Mouse (Mus musculus) olfactory bulb, adult 2 months (tissue): Measurements from ENCODE around the gene 4933430I17Rik. TPM values are rescaled to one million over a fixed set of nuclear protein-coding genes. Genes with fewer than 3 reads are reported as not detected.
"Not testable (repeated sequence)": the region's sequence is repeated elsewhere in the genome, so short reads cannot be mapped to it uniquely, and the experiment has no call there.

Source experiments
- H3K27ac ChIP-seq: fragments of 200-500 bp; 2 replicates; pipeline ENCODE4 v1.5.1; 2012; ENCODE audit warnings: low read depth, low read length; ENCODE audit not compliant: insufficient read depth
- H3K4me1 ChIP-seq: fragments of 200-500 bp; 2 replicates; pipeline ENCODE4 v1.6.1; 2012; ENCODE audit warnings: low read length; ENCODE audit not compliant: control insufficient read depth, insufficient read depth
- H3K4me3 ChIP-seq: fragments of 200-500 bp; 2 replicates; pipeline ENCODE4 v1.5.1; 2012; ENCODE audit warnings: mild to moderate bottlenecking, low read depth, low read length, moderate library complexity; ENCODE audit not compliant: insufficient read depth
- CTCF ChIP-seq: fragments of 200-500 bp; IDR thresholded peaks from 2 replicates; pipeline ENCODE4 v1.5.1; 2012; ENCODE audit warnings: low read depth, mild to moderate bottlenecking, low read length, moderate library complexity; ENCODE audit not compliant: insufficient read depth
- POLR2A ChIP-seq: fragments of 200-500 bp; IDR thresholded peaks from 2 replicates; pipeline ENCODE4 v1.6.1; 2012; ENCODE audit warnings: mild to moderate bottlenecking, low read depth, low read length, moderate library complexity; ENCODE audit not compliant: insufficient read depth
- WGBS: fragments of 180-500 bp; shearing (Covaris S2); methylation state at CpG from one replicate; pipeline ENCODE4 v1.1.7; 2018; 5-methylcytosine and 5-hydroxymethylcytosine counted together
- polyA plus RNA-seq: library from polyadenylated mRNA; stranded (reverse); fragments of >200 nt; gene quantifications from 2 replicates; pipeline ENCODE4 v1.2.4, GENCODE M21; 2012; ENCODE audit warnings: low replicate concordance; ENCODE audit not compliant: missing spikeins, insufficient read depth, insufficient read length

Gene 4933430I17Rik
- not detected in 2 replicates for polyA plus RNA-seq

DNA sequence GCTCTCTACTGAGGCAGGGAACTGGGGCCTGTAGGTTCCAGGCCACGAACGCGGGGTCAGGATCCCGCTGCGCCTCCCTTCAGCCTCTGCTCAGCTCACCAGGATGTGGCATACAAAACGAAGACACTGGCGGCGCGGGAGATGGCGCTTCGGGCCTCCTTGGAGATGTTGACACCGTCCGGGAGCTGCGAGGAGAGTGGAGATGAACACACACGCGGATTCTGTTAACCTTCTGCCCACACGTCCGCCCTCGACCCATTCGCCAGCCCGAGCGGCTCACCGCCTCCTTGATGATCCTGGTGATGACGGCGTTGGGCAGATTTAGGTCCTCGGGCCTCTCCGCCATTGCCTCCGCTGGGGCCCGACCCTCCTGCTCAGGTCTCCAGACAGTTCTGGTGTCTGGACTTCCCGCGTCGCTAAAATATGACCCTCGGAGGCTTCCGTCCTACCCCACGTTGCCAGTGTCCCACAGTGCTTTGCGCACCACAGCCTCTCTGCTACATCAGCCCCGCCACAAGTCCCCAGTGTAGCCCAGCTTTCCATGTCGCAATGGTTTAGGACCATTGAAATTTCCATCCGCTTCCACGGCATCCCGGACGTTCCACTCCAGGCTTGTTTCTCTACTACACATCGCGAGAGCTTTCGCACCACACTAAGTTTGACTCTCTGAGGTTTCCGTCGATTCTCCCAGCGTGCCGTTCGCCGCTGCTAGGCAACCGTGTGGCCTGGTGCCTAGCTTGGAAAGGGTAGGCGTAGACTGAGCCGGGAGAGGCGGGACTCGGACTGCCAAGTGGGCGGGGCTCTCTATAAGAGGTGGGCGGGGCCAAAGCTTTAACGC, at the start of gene 4933430I17Rik, which contains the start of gene Pole3:
TSS of gene 4933430I17Rik (plus strand) at position 719 of the 838 bp plus-strand sequence.
TSS of gene Pole3 (minus strand) at position 418 of the 838 bp plus-strand sequence.
- peaks cover 6% of the 10 kb centered on the region for H3K4me1 ChIP-seq

DNA sequence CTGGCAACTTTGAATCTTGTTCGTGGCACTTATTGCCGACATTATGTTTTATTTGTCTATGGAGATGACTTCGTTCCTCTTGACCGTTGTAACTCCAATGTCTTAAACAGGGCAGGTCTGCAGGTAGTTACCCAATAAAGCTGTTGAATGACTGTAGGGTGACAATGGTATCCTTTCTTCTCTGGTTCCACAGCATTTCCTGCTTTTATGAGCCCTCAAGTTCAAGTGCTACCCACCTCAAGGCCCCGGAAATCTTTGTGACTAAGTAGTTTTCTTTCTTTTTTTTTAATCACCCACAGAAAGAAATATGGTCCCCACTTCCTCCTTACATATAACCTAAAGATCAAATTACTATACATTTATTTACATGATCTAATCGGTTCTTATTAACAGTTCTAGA, 49.4 kb upstream of the 4933430I17Rik start:
- WGBS = 92% methylated on average over 6 of the region's 6 CpGs
- Histone ChIP-seq H3K4me1 (peaks cover 6% of the 10 kb centered on the region), H3K27ac (no peak overlapping the region), H3K4me3 (no peak overlapping the region)
- no peak for TF ChIP-seq CTCF
- no peak for TF ChIP-seq POLR2A

More for the DNA sequence above, at the start of gene 4933430I17Rik, which contains the start of gene Pole3:
- peak within 1 kb of the TSS; percentile 100 for H3K27ac ChIP-seq
- TF ChIP-seq CTCF (no peak), POLR2A (no peak)
- under 1% methylated on average over 59 of the region's 59 CpGs for WGBS
- peak within 1 kb of the TSS; percentile 82 for H3K4me3 ChIP-seq

DNA sequence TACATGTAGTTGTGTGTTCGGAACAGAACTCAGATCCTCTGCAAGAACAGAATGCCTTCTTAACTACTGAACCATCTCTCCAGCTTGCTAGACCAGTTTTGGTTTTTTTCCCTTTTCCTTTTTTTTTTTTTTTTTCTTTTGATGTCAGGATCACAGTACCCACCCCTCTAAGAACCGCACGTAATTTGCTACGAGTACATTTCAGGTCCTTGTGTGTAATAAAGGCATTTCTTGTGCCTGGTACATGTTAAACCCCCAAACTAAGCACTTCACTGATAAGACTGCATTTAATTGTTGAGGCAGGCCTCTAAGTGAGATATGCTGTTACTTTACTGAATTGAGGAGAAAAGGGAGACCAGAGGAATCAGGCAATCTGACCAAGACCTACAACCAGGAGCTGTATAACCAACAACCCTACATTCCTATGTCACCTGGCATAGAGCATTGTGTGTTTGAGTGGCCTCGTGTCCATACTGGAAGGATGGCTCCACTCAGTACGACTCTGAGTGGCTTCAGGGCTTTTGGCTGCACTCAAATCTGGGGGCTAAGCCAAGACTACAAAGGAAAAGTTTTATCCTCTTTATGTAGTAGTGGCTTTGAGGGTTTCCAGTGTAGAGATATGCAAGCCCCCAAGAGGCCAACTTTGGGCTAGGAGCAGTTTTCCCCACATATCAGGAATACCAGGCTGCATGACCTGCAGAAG, 47.5 kb upstream of the 4933430I17Rik start:
- H3K27ac ChIP-seq = no peak overlapping the region

DNA sequence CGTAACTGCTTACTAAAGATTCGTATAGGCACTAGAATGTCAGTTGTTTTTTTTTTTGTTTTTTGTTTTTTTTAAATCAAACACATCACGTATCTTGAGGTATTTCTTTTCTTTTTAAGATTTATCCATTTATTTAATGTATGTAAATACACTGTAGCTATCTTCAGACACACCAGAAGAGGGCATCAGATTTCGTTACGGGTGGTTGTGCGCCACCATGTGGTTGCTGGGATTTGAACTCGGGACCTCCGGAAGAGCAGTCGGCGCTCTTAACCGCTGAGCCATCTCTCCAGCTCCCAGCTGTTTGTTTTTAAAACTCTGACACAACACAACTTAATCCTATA, 45.6 kb upstream of the 4933430I17Rik start:
- not testable (repeated sequence) for H3K27ac ChIP-seq, H3K4me1 ChIP-seq
- peak overlapping the region; percentile 45; the same call in 1 of the 2 replicates for H3K4me3 ChIP-seq
- WGBS = 12% methylated on average over 11 of the region's 11 CpGs

More for the DNA sequence above, 47.5 kb upstream of the 4933430I17Rik start:
- peaks cover 6% of the 10 kb centered on the region for H3K4me1 ChIP-seq
- WGBS = 85% methylated on average over 6 of the region's 6 CpGs
- no peak for TF ChIP-seq CTCF
- TF ChIP-seq POLR2A = no peak
- no peak overlapping the region for H3K4me3 ChIP-seq

DNA sequence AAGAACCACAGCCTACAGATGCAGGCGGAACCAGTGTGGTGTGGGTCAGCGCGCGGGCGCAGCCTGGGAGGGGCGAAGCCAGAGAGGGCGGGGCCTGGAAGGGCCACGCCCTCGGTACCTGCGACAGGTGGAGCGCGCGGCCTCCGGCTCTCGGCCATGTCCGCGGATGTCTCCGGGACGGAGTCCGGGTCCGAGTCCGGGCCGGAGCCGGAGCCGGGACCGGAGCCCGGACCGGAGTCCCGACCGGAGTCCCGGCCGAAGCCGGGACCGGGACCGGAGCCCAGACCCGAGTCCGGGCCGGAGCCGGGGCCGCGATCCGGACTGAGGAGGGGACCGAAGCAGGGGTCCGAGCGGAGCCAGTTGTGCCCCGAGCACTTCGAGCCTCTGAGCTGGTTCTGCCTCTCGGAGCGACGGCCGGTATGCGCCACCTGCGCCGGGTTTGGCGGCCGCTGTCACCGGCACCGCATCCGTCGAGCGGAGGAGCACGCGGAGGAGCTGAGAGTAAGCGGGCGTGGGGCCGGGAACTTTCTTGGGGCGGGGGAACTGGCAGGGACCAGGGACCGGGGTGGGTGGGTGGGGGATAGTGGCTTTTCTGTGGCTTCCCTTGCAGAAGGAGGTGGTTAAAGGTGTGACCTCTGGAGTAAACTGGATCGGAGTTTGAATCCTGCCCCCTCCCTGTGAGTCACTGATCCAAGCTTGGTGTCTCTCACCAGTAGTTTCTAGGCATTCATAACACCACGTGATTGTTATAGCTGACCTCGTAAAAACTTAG, 45.0 kb upstream of the 4933430I17Rik start, which contains the start of gene Bspry:
TSS of gene Bspry (plus strand) at position 117 of the 772 bp plus-strand sequence.
- Histone ChIP-seq H3K4me3 (peak within 1 kb of the TSS; percentile 45), H3K27ac (no peak within 1 kb of the TSS), H3K4me1 (peaks cover 6% of the 10 kb centered on the region)
- TF ChIP-seq POLR2A = no peak
- TF ChIP-seq CTCF = no peak
- 4% methylated on average over 71 of the region's 71 CpGs for WGBS

DNA sequence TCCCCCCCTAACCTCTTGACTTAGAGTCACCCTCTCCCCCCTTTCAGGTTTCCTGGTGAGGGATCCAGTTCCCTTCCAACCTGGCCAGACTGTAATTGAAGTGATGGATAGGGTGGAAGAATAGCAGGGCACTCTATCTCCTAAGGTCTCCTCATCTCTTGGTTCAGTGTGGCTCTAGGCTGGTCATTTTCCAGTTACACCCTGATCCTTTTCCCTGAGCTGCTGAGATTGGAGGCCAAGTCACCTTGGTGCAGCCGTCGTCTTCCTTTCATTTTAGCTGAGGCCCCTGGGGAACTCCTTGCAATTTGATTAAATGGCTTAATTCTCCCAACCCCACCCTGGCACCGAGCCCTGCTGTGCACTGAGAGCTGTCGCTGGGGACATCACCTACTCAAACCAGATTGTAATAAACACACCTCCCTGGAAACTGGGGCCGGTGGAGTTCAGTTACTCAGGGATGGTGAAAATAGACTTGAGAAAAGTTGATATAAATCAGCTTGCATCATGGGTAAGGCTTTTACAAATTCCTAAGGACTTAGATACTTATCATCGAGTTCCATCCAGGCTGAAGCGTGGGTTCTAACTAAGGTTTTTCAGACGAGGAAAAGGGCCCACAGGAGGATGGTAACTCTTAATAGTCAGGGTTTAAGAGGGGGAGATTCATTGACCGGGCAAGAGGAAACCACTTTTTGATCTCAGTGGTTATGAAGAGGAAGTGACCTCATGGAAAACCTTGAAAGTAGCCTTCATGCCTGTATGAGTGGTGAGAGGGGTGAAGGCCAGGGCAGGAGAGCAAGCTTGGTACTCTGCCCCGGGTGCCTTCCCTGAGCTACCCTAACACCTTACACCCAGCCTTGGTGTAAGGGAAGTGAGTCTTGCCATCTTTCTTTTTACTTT, 44.2 kb upstream of the 4933430I17Rik start:
- Histone ChIP-seq H3K4me1 (peaks cover 6% of the 10 kb centered on the region), H3K27ac (no peak overlapping the region), H3K4me3 (no peak overlapping the region)
- WGBS = 51% methylated on average over 10 of the region's 10 CpGs
- no peak for TF ChIP-seq CTCF
- TF ChIP-seq POLR2A = no peak

DNA sequence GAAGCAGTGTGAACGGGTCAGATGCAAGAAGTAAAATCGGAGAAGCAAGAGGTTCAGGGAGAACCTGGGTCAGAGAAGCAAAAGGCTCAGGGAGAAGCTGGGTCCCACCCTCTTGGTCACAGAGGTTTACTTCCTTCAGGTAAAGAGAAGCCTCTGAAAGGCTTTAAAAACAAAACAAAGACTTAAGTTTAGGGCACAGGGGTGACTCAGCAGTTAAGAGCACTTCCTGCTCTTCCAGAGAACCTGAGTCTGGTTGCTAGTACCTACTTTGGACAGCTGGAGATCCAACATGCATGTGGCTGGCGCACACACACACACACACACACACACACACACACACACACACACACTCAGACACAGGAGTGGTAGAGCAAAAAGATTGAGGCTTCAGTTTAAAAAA, 40.2 kb upstream of the 4933430I17Rik start:
- TF ChIP-seq CTCF = no peak
- no peak for TF ChIP-seq POLR2A
- WGBS = 89% methylated on average over 3 of the region's 3 CpGs
- Histone ChIP-seq H3K4me3 (no peak overlapping the region), H3K4me1 (peaks cover 4% of the 10 kb centered on the region), H3K27ac (no peak overlapping the region)
